Mouse (Mus musculus) cerebellum, adult 2 months (tissue): ENCODE measurements around the gene Suco.

Experiments used
- CTCF ChIP-seq: fragments of 200-500 bp; IDR thresholded peaks from 2 replicates; pipeline ENCODE4 v1.5.1; 2011; ENCODE audit warnings: low read depth, mild to moderate bottlenecking, control low read depth, low read length, moderate library complexity, borderline replicate concordance; ENCODE audit not compliant: insufficient read depth
- POLR2A ChIP-seq: fragments of 200-500 bp; IDR thresholded peaks from 2 replicates; pipeline ENCODE4 v1.6.1; 2011; ENCODE audit warnings: low read length, control low read depth, borderline replicate concordance; ENCODE audit not compliant: insufficient read depth

- no peak for TF ChIP-seq CTCF
- TF ChIP-seq POLR2A, result no peak
These were observed 93.8 kb downstream of the Suco start for GRCm38 (mm10) chr1:161782725-161783124.
